Mouse (Mus musculus) activated CD4-positive, CD25-positive, alpha-beta regulatory T cell (primary cell): Measurements from ENCODE around the gene Glrx5. TPM values are rescaled to one million over a fixed set of nuclear protein-coding genes. Genes with fewer than 3 reads are reported as not detected.

ENCODE experiments used
- polyA plus RNA-seq, 2 experiments: library from polyadenylated mRNA; unstranded; fragments of 100-300 nt; shearing (Covaris generic); gene quantifications; one replicate each; pipeline ENCODE4 v1.2.1; 2017

Gene Glrx5
- polyA plus RNA-seq: 100 to 1,000 TPM; 102 to 130 TPM

GRCm38 (mm10) chr12:105032147-105032831 is at the start of gene Glrx5:
TSS of gene Glrx5 (plus strand) at chr12:105032688.

GRCm38 (mm10) chr12:105009370-105010212 is 22.9 kb upstream of the Glrx5 start, which contains the start of gene Syne3:
TSS of gene Syne3 (minus strand) at chr12:105009809.

Other genes with a start within 250 kb of the Glrx5 start
- gene Clmn, start 167.6 kb upstream of the Glrx5 start, polyA plus RNA-seq: under 1 TPM in 1 of 2 experiments, not detected in 1; 0.31 TPM
- gene Syne3, start 22.9 kb upstream of the Glrx5 start, polyA plus RNA-seq: 1 to 10 TPM; 5.1 to 6.8 TPM
- not detected for gene Tcl1b2, start 113.3 kb downstream of the Glrx5 start, polyA plus RNA-seq
- gene Tcl1b1, start 127.0 kb downstream of the Glrx5 start, polyA plus RNA-seq: not detected
- gene Tcl1b5, start 143.7 kb downstream of the Glrx5 start, polyA plus RNA-seq: under 1 TPM in 1 of 2 experiments, not detected in 1; 0.16 TPM
- gene Tcl1b3, start 158.4 kb downstream of the Glrx5 start, polyA plus RNA-seq: not detected
- gene Tcl1b4, start 169.3 kb downstream of the Glrx5 start, polyA plus RNA-seq: under 1 TPM in 1 of 2 experiments, not detected in 1; 0.12 TPM
- not detected for gene Tcl1, start 190.1 kb downstream of the Glrx5 start, polyA plus RNA-seq